In the genomic region with DNA sequence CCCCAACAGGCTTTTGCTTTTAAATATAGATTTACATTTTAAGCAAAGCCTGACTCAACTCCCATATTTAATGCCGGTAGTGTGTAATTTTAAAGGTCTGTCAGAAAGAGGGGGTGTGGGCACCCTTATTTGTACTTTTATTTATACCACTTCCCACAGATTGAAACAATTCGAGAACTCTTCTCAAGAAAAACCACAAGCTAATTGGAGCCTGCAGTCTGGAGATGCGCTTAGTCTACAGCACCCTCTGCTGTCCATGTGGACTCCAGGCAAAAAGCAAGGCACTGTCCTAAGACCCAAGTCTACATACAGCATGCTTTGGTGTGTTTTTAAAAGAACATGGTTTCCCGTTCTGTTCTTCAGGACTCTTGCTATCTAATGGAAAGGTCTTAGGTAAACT, we compare ENCODE assay signal across 7 mouse cellular contexts. TPM values are rescaled to one million over a fixed set of nuclear protein-coding genes. Genes with fewer than 3 reads are reported as not detected.
DNase-seq lines count a peak whose midpoint lies in the region; ATAC-seq lines count a peak whose summit lies in the region.

No protein-coding gene starts in this region.

- no peaks in the 10 kb centered on the region for H3K36me3 ChIP-seq in forebrain, embryonic 16.5 days (ENCODE audit: control insufficient read depth, insufficient read depth)
- no peaks in the 10 kb centered on the region for H3K36me3 ChIP-seq in hindbrain, embryonic 11.5 days (ENCODE audit: control insufficient read depth, insufficient read depth, low read length)

- H3K9me3 ChIP-seq in forebrain, embryonic 16.5 days (ENCODE audit: control insufficient read depth, low read length): no peaks in the 10 kb centered on the region
- no peaks in the 10 kb centered on the region for H3K9me3 ChIP-seq in hindbrain, embryonic 11.5 days (ENCODE audit: control insufficient read depth, low read length)

- ATAC-seq in forebrain, embryonic 16.5 days: peak; percentile 82
- 0 out of 2 replicates have a peak, but pooled peaks have one; percentile 59 for ATAC-seq in hindbrain, embryonic 11.5 days (ENCODE audit: low FRiP score)

- peak; percentile 35 for DNase-seq in T-cell, adult 2 months (ENCODE audit: low spot score)
- peak; percentile 55 for DNase-seq in cerebellum, adult 11-12 months
- peak; percentile 69 for DNase-seq in hindbrain, embryonic 11.5 days (ENCODE audit: low spot score)
- DNase-seq in layer of hippocampus, postnatal 25 days (ENCODE audit: extremely low spot score in 1 of 2, low spot score in 1 of 2): peak; percentile 13 to 63
- peak; percentile 63 for DNase-seq in lung, postnatal 36 days
- peak; percentile 79 for DNase-seq in right cerebral cortex, adult 18-20 months

- no peak overlapping the region for H3K9ac ChIP-seq in forebrain, embryonic 16.5 days (replicated peaks; ENCODE audit: low read depth, low read length)
- no peak overlapping the region for H3K9ac ChIP-seq in hindbrain, embryonic 11.5 days (ENCODE audit: low read depth, low read length)

- no peaks in the 10 kb centered on the region for H3K4me1 ChIP-seq in forebrain, embryonic 16.5 days (replicated peaks; ENCODE audit: control insufficient read depth, insufficient read depth, low read length)
- no peaks in the 10 kb centered on the region for H3K4me1 ChIP-seq in hindbrain, embryonic 11.5 days (replicated peaks; ENCODE audit: control insufficient read depth, insufficient read depth, low read length)

- H3K4me2 ChIP-seq in forebrain, embryonic 16.5 days (ENCODE audit: low read length): no peak overlapping the region
- no peak overlapping the region for H3K4me2 ChIP-seq in hindbrain, embryonic 11.5 days (replicated peaks; ENCODE audit: low read depth, low read length)

- WGBS in forebrain, embryonic 16.5 days: 24% methylated on average over 4 of the region's 4 CpGs
- 28% methylated on average over 4 of the region's 4 CpGs for WGBS in hindbrain, embryonic 11.5 days

- no peak overlapping the region for H3K4me3 ChIP-seq in forebrain, embryonic 16.5 days (replicated peaks; ENCODE audit: low read length)
- H3K4me3 ChIP-seq in hindbrain, embryonic 11.5 days (ENCODE audit: low read depth, low read length): no peak overlapping the region

- no peaks in the 10 kb centered on the region for H3K27me3 ChIP-seq in forebrain, embryonic 16.5 days (replicated peaks; ENCODE audit: control insufficient read depth, insufficient read depth, low read length)
- H3K27me3 ChIP-seq in hindbrain, embryonic 11.5 days (ENCODE audit: control insufficient read depth, insufficient read depth, low read length): no peaks in the 10 kb centered on the region

- no peak overlapping the region for H3K27ac ChIP-seq in forebrain, embryonic 16.5 days (ENCODE audit: low read length)
- H3K27ac ChIP-seq in hindbrain, embryonic 11.5 days (ENCODE audit: low read depth, low read length): no peak overlapping the region

RNA-seq across cellular contexts. Expression of a gene that starts 17.3 kb away (rescaled TPM):
- 38.5 and 42.3 TPM in 2 replicates for polyA plus RNA-seq in forebrain, embryonic 16.5 days (2015; fragmentation: Nextera tagmentation; extraction: Ambion mirVana)
- 51.0 and 54.2 TPM in 2 replicates for polyA plus RNA-seq in hindbrain, embryonic 11.5 days (2014; fragmentation: Nextera tagmentation; extraction: Ambion mirVana)
- 10 to 100 TPM; 30.0 to 32.0 TPM for total RNA-seq in layer of hippocampus, postnatal 25 days (2021)

RNA-seq across cellular contexts. Expression of a gene that starts 30.5 kb away (rescaled TPM):
- 2.4 and 2.8 TPM in 2 replicates for polyA plus RNA-seq in forebrain, embryonic 16.5 days (2015; fragmentation: Nextera tagmentation; extraction: Ambion mirVana)
- 1.7 and 2.7 TPM in 2 replicates for polyA plus RNA-seq in hindbrain, embryonic 11.5 days (2014; fragmentation: Nextera tagmentation; extraction: Ambion mirVana)
- total RNA-seq in layer of hippocampus, postnatal 25 days (2021): 1 to 10 TPM; 5.6 to 6.9 TPM
